Mouse (Mus musculus): ENCODE data around the gene Ddx39b.

- TF ChIP-seq EP300 (IDR thresholded peaks at IDR 0.05; ENCODE audit: low read length): no peak
- TF ChIP-seq CTCF (conservative IDR thresholded peaks at IDR 0.05 in 1 of 2, IDR thresholded peaks at IDR 0.05 in 1 of 2; ENCODE audit: low read depth in 2 of 2, low read length in 2 of 2): no peak
- no peak for TF ChIP-seq MEF2A (IDR thresholded peaks at IDR 0.05; ENCODE audit: borderline replicate concordance, low read depth, low read length)
- TF ChIP-seq E2F4 (IDR thresholded peaks at IDR 0.05; ENCODE audit: insufficient replicate concordance, low read depth, low read length): no peak
- no peak for TF ChIP-seq MAX (IDR thresholded peaks at IDR 0.05; ENCODE audit: low read length)
- TF ChIP-seq TBP (conservative IDR thresholded peaks at IDR 0.05; ENCODE audit: low read depth, low read length): no peak
- TF ChIP-seq MYC (IDR thresholded peaks at IDR 0.05; ENCODE audit: low read depth, low read length): no peak
- no peak; the same call in 1 of the 2 replicates for TF ChIP-seq MXI1 (IDR thresholded peaks at IDR 0.05; ENCODE audit: low read depth, low read length)
- TF ChIP-seq RAD21 (IDR thresholded peaks at IDR 0.05; ENCODE audit: low read depth, low read length): no peak
Measured at GRCm38 (mm10) chr17:35196321-35196641, 45.3 kb upstream of the Ddx39b start.

Measured in CH12.LX (cell line).